Mouse (Mus musculus) liver, embryonic 14.5 days (tissue): ENCODE results near the gene Cacng2. TPM values are rescaled to one million over a fixed set of nuclear protein-coding genes. Genes with fewer than 3 reads are reported as not detected.

Experiments
- ATAC-seq: fragments of 200-750 bp; cut with Nextera tagmentation; 2 replicates; pipeline ENCODE4 v1.8.0; 2017; ENCODE audit warnings: moderate number of reproducible peaks, mild to moderate bottlenecking, moderate library complexity; ENCODE audit not compliant: insufficient read depth
- DNase-seq, 3 experiments: peaks; one replicate each; pipeline ENCODE4 v3.0.0-alpha.2; 2012 to 2013; ENCODE audit warnings: low read depth in 3 of 3, low spot score in 3 of 3
- H3K27ac ChIP-seq: fragments of 300-500 bp; sonication (generic); 2 replicates; pipeline ENCODE4 v1.5.1; 2014; ENCODE audit warnings: moderate library complexity, mild to moderate bottlenecking, control low read depth, inconsistent platforms
- H3K27me3 ChIP-seq: fragments of 300-500 bp; sonication (generic); 2 replicates; pipeline ENCODE4 v1.6.1; 2014; ENCODE audit warnings: mild to moderate bottlenecking, low read length, moderate library complexity; ENCODE audit not compliant: control insufficient read depth, insufficient read depth
- H3K36me3 ChIP-seq: fragments of 300-500 bp; sonication (generic); replicated peaks from 2 replicates; pipeline ENCODE4 v1.6.1; 2014; ENCODE audit warnings: low read depth; ENCODE audit not compliant: control insufficient read depth, insufficient read depth
- H3K4me1 ChIP-seq, 2 experiments: fragments of 200-500 bp in 1 of 2; fragments of 300-500 bp in 1 of 2; sonication (generic) in 1 of 2; replicated peaks; 2 replicates each; pipeline ENCODE4 v1.6.1; 2012 to 2014; ENCODE audit warnings: antibody characterized with exemption in 1 of 2, inconsistent platforms in 1 of 2, low read length in 1 of 2; ENCODE audit not compliant: control insufficient read depth in 2 of 2, insufficient read depth in 2 of 2
- H3K4me2 ChIP-seq: fragments of 300-500 bp; sonication (generic); 2 replicates; pipeline ENCODE4 v1.6.1; 2014; ENCODE audit warnings: low read depth, mild to moderate bottlenecking, control low read depth, moderate library complexity
- H3K4me3 ChIP-seq, 2 experiments: fragments of 200-500 bp in 1 of 2; fragments of 300-500 bp in 1 of 2; sonication (generic) in 1 of 2; 2 replicates each; pipeline ENCODE4 v1.5.1; 2012 to 2014; ENCODE audit warnings: low read depth in 2 of 2, low read length in 2 of 2, mild to moderate bottlenecking in 2 of 2, control low read depth in 1 of 2, inconsistent platforms in 1 of 2, moderate library complexity in 1 of 2; ENCODE audit not compliant: insufficient read depth in 1 of 2
- H3K9ac ChIP-seq: fragments of 300-500 bp; sonication (generic); replicated peaks from 2 replicates; pipeline ENCODE4 v1.6.1; 2014; ENCODE audit warnings: mild to moderate bottlenecking, control low read depth, moderate library complexity
- H3K9me3 ChIP-seq: fragments of 300-500 bp; sonication (generic); 2 replicates; pipeline ENCODE4 v1.6.1; 2016; ENCODE audit warnings: low read length, mixed read lengths; ENCODE audit not compliant: control insufficient read depth
- CTCF ChIP-seq: IDR thresholded peaks from 2 replicates; pipeline ENCODE4 v1.5.1; 2016; ENCODE audit warnings: antibody characterized with exemption, low read depth, control low read depth
- EP300 ChIP-seq: IDR thresholded peaks from 2 replicates; pipeline ENCODE4 v1.6.1; 2016; ENCODE audit warnings: antibody characterized with exemption, low read depth
- WGBS: fragments of 180-500 bp; shearing (Covaris S2); extraction: QIAGEN DNeasy Blood & Tissue Kit; methylation state at CpG from one replicate; pipeline ENCODE4 v1.1.7; 2014; ENCODE audit not compliant: insufficient replicate concordance; 5-methylcytosine and 5-hydroxymethylcytosine counted together
- polyA plus RNA-seq, 2 experiments: library from polyadenylated mRNA; depleted of rRNA in 1 of 2; stranded (reverse) in 1 of 2; unstranded in 1 of 2; fragments of >200 nt; fragmentation: Nextera tagmentation in 1 of 2; extraction: Ambion mirVana in 1 of 2; gene quantifications; 2 replicates each; pipeline versions ENCODE4 v1.2.1 to v1.2.3; 2012 to 2014

Cacng2 gene
- polyA plus RNA-seq, 2 experiments: not detected

- Histone ChIP-seq H3K27ac (no peak overlapping the region), H3K4me3 (no peak overlapping the region), H3K36me3 (no peaks in the 10 kb centered on the region), H3K4me1 (no peaks in the 10 kb centered on the region), H3K27me3 (no peaks in the 10 kb centered on the region), H3K9ac (no peak overlapping the region), H3K9me3 (no peaks in the 10 kb centered on the region), H3K4me2 (no peak overlapping the region)
- DNase-seq (no peak), ATAC-seq (no peak)
- TF ChIP-seq CTCF (no peak), EP300 (no peak)
- 74% methylated on average over 16 of the region's 16 CpGs for WGBS
Observed at GRCm38 (mm10) chr15:78096004-78096403, 23.8 kb downstream of the Cacng2 start.

GRCm38 (mm10) chr15:78093597-78093996 lies 26.2 kb downstream of the Cacng2 start:
- Histone ChIP-seq H3K9ac (no peak overlapping the region), H3K9me3 (no peaks in the 10 kb centered on the region), H3K27me3 (no peaks in the 10 kb centered on the region), H3K4me1 (no peaks in the 10 kb centered on the region), H3K4me2 (no peak overlapping the region), H3K27ac (no peak overlapping the region), H3K4me3 (no peak overlapping the region), H3K36me3 (no peaks in the 10 kb centered on the region)
- DNase-seq (no peak), ATAC-seq (no peak)
- 69% methylated on average over 5 of the region's 5 CpGs for WGBS
- TF ChIP-seq EP300 (no peak), CTCF (no peak)

GRCm38 (mm10) chr15:78082841-78083572 lies 36.8 kb downstream of the Cacng2 start:
- DNase-seq: no peak
- WGBS: 59% methylated on average over 13 of the region's 13 CpGs
- H3K4me2 ChIP-seq: no peak overlapping the region
- no peaks in the 10 kb centered on the region for H3K9me3 ChIP-seq
- H3K27ac ChIP-seq: no peak overlapping the region
- H3K27me3 ChIP-seq: no peaks in the 10 kb centered on the region
- H3K9ac ChIP-seq: no peak overlapping the region
- H3K4me3 ChIP-seq: no peak overlapping the region
- H3K36me3 ChIP-seq: no peaks in the 10 kb centered on the region
- no peaks in the 10 kb centered on the region for H3K4me1 ChIP-seq
- TF ChIP-seq EP300: no peak
- no peak for TF ChIP-seq CTCF
- no peak for ATAC-seq

GRCm38 (mm10) chr15:78082149-78082548 lies 37.7 kb downstream of the Cacng2 start:
- Histone ChIP-seq H3K9me3 (no peaks in the 10 kb centered on the region), H3K4me3 (no peak overlapping the region), H3K36me3 (no peaks in the 10 kb centered on the region), H3K27me3 (no peaks in the 10 kb centered on the region), H3K4me1 (no peaks in the 10 kb centered on the region), H3K4me2 (no peak overlapping the region), H3K27ac (no peak overlapping the region), H3K9ac (no peak overlapping the region)
- TF ChIP-seq EP300 (no peak), CTCF (no peak)
- WGBS: 46% methylated on average over 8 of the region's 8 CpGs
- no peak for ATAC-seq
- DNase-seq: no peak

- Histone ChIP-seq H3K36me3 (no peaks in the 10 kb centered on the region), H3K9ac (no peak overlapping the region), H3K27ac (no peak overlapping the region), H3K27me3 (no peaks in the 10 kb centered on the region), H3K4me1 (no peaks in the 10 kb centered on the region), H3K4me3 (no peak overlapping the region), H3K4me2 (no peak overlapping the region), H3K9me3 (no peaks in the 10 kb centered on the region)
- 77% methylated on average over 7 of the region's 7 CpGs for WGBS
- DNase-seq (no peak), ATAC-seq (no peak)
- TF ChIP-seq CTCF: no peak
- TF ChIP-seq EP300: no peak
Observed at GRCm38 (mm10) chr15:78081384-78081783, 38.4 kb downstream of the Cacng2 start.
